Mouse (Mus musculus) MEL-GATA-1-ER (cell line): ENCODE data around the gene Gucy1a1.
"Not testable (repeated sequence)": the region's sequence is repeated elsewhere in the genome, so short reads cannot be mapped to it uniquely, and the experiment has no call there.

Experiments used
- DNase-seq: peaks from one replicate; pipeline ENCODE4 v3.0.0-alpha.2; 2012; ENCODE audit warnings: low read depth; ENCODE audit errors: extremely low read depth

Gucy1a1 gene

DNA sequence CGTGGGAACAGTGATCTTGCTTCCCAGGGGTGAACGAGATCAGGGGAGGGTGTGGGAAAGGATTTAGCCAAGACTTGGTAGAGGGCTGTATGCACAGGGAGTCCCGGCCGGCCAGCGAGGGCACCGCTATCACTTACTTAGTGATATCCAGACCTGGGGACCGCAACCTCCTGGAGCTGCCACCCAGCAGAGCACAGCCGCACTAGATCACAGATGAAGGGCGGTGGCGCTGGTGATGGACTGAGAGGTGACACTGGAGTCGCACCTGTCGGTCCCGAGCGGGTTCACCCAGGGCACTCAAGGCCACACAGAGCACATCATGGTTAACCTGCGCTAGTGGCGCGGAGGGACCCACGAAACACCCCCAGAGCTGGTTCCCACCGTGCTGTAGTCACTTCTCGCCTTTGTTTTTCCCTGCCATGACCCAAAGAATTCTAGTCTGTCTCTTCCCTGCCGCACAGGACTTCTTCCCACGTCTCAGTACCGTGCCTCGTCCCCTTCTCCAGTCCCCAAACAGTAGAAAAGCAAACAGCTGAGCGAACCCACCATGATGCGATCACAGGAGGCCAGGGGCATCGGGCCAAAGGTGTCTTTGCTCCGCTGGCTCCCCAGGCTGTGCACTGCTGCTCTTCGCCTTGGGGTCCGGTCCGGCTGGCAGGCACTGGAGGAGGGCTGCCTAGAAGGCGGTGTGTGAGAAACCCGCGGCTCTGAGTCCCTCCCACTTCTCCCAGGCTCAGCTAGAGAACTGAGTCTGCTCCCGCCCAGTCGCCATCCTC, at the start of gene Gucy1a1:
Gene Gucy1a1, minus strand, starts transcription at position 664 of the 776 bp plus-strand sequence.
- no peak for DNase-seq

DNA sequence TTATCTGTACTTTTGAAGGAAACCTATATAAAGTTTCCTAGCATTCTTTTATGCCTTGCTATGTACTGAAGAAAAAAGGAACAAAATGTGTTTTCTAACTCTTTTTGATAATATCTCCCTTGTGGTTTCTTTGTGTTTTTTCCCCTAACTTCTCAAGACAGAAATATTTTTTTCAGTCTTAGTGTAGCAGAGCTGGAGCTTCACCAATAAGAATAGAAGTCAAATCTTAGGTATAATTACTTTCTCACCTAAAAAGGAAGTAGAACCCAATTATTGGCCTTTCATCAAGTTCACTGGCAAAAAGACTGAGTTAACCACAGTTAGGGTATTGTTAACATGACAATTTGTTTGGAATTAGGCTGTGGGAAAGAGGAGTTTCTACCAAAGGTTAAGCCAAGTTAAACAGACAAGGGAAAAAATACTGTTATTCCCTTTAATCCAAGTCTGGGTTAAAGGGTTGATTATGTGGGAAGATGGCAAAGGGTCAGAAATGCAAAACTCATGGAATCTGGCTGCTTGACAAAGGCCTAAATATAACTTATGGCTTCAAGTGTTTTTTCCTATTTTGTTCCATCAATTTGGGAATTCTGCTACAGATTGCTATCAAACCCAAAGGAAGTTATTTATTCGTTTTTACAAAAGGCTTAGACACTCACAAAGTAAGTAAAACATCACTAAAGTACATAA, 46.1 kb upstream of the Gucy1a1 start:
- DNase-seq: no peak

DNA sequence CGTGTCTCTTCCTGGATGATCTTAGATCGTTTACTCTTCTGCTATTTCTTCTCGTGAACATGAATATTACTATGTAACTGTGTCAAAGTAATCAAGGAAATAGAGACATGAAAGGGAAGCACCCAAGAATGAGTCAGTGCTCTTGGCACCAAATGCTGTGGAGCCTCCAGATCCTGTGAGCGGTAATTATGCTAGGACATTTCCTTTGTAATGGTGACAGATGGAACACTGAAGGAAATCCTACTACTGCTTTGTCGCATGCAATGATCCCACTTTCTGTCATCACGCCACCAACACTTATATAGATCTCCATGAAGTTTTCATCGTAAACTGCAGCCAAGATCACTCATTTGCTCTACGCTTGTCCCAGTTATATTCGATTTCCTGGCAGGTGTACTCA, 40.0 kb upstream of the Gucy1a1 start:
- DNase-seq: no peak

DNA sequence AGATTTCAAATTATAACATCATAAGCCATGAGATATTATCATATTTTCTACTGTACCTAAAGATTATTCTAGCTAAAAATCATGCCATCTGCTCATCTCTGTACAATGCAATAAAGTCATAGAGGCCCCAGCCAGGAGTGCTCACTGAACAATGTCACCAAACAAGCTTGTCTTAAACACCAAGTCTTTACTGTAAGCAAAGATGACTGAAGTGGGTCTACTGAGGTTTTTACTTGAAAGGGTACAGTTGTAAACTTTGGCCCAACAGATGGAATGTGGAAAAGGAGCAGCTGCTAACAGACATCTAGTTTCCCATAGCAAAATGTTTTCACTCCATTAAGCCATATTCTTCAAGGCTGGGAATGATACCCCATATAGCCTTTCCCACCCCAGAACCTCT, 35.9 kb upstream of the Gucy1a1 start:
- DNase-seq: no peak

DNA sequence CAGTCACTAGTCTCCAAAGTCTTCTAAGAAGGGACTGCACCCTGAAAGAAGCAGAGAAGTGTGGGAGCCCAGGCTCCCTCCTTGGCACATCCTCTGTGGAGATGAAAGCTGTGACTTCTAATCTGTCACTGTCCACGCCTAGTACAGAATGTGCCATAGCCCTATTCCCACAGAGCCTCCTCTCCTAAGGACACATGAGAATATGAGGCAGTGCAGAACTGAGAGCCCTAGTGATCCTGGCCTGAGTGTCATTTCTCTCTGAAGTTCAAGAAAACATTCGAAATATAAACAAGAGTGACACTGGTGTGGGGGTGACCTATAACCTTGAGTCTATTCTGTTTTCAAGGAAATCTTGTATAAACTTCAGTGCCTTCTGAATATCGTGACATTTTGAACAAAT, 34.7 kb upstream of the Gucy1a1 start:
- no peak for DNase-seq

DNA sequence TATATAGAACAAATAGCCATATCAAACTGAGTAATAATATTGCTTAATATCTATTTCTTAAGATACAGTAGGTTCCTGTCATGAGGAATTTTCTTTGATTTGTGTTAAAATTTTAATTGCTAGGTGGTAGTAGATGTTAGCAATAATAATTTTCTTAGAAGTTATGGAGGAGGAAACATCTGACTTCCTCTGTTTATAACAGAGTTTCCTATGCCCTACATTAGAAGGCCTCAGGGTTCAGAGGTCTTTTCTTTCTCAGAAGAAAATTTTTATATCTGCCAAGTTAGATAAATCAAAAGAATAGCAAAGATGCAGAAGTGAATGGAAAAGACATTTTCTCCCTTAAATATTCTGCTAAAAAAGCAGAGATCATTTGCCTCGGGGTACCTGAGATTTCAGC, 29.9 kb upstream of the Gucy1a1 start:
- no peak for DNase-seq

DNA sequence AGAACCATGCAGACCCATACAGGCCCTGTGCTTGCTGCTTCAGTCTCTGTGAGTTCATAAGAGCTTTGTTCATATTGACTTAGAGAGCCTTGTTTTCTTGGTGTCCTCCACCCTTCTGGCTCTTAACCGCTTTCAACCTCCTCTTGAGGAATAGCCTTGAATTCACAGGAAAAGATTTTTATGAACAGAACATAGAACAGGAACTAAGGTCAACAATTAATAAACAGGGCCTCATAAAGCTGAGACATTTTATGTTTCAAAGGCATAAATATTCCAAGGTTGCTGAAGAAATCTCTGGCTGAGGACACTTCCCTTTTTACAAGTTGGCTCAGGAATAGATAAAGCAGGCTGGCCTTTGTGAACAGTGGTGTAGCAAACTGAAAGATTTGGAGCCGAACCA, 21.5 kb upstream of the Gucy1a1 start:
- DNase-seq: peak; percentile 7

DNA sequence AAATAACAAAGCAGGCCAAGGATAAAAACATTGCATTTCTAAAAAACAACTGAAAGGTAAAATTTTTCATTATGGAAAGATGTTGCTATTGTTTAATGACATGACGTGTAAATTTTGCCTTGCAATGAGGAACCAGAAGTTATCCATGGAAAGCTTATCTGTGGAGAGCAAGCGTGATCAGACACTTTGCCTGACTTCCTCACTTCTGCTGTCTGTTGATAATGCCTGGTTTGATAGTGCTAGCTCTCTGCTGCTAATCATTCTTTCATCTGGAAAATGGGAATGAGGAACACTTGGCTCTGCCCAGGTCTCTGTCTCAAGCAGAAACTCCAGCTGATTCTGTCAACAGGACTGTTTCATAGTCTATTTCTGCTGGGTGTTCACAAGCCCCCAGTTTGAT, 20.3 kb upstream of the Gucy1a1 start:
- DNase-seq: peak; percentile 35

DNA sequence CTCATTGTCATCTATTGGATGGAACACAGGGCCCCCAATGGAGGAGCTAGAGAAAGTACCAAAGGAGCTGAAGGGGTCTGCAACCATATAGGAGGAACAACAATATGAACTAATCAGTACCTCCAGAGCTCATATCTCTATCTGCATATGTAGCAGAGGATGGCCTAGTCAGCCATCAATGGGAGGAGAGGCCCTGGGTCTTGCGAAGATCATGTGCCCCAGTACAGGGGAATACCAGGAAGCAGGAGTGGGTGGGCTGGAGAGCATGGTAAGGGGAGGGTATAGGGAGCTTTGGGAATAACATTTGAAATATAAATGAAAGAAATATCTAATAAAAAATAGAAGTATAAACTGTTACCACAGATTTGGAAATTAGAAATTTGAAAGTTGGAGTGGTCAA, 17.4 kb upstream of the Gucy1a1 start:
- not testable (repeated sequence) for DNase-seq

DNA sequence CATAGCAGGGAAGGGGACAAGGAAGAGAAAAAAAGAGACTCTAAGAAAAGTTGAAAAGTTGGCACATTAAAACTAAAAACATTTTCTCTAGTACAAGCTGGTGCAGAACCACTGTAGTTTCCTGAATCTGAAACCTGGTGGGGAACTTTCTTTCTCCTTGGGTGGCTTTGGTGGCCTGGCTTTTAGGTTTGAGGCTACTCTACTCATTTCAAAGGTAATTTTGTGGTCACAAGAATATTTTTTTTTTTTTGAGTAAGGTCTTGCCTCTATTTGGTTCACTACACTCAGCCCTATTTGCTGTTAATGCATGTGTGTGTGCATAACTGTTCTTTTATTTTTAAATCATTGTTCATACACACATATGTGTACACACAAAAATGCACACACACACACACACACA, 389 bp upstream of the Gucy1a1 start:
- DNase-seq: no peak

DNA sequence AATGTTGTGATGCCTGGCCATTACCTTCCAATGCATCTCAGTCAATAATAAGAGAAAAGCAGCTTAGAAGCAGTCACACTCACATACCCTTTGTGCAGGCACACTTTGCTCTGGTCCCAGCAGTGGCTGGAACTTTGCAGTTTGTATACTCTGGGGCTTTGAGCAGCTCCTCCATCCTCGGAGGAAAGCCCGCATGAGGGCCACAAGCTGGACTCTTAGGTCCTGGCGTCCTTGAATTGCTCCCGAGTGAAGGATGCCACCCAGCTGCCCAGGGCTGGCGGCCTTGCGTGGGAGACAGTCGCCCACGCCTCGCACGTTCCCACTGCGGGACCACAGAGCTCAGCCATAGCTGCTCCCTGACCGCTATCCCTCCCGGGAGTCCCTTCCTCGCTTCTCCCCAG, 864 bp downstream of the Gucy1a1 start:
- no peak for DNase-seq

DNA sequence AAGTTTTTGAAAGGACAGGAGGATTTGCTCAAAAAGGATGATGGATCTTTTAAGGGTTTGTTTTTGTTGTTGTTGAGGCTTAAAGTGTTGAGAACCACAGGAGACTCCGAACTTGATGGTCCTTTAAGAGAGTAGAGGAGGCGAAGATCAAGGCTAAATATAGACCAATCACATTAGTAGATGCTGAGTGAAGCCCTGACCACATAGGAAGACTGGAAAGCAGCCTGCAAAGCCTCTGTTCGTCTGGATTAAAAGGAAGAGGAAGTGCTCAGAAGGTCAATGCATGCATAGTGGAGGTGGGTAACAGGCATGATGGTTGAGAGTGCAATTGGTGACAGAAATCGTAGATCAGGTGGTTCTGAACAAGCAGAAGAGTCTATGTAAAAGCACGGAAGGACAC, 4.8 kb downstream of the Gucy1a1 start:
- DNase-seq: no peak

DNA sequence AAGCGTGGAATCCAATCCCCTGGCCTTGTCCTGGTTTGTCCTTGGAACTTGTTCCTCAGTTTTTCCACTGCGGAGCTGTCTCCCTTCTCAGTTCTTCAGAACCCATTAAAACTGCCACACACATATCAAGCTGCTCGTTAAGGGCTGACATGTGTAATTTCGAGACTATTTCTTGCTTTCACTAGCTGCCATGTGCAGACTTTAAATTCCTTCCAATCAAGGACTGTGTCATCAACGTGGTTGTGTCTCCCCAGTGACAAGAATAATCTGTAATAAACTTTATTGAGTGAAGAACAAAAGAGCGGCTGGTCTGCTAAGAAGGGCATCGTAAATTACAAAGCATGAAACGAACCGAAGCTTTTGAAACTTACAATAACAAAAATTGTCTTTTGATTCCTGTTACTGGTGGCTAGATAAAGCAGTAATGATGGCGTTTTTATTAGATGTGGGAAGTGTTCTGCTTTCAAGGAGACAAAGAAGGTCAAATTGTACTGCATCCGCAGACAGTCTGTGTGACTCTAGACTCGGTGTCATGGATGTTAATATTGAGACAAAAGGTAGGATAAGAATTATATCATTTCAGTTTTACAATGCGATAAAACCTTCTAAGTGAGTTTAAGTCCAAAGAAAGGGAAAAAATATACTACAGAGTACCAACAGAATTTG, 7.5 kb downstream of the Gucy1a1 start:
- DNase-seq: no peak

DNA sequence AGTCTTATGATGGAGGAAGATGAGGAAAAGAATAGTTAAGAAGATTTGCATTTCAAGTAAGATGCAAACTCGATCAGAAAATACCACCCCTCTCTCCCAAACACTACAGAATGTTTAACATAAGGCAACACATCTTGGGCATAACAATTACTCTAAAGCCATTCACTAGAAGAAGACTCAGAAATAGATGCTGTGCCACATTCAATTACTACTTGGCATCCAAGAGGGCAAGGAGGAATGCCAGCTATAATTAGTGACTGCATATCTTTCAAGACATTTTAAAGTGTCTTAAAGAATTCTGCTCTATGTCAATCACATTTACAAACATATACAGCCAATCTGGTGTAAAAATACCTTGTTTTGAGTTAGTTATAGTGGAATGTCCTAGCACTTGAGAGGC, 10.1 kb downstream of the Gucy1a1 start:
- DNase-seq: no peak

DNA sequence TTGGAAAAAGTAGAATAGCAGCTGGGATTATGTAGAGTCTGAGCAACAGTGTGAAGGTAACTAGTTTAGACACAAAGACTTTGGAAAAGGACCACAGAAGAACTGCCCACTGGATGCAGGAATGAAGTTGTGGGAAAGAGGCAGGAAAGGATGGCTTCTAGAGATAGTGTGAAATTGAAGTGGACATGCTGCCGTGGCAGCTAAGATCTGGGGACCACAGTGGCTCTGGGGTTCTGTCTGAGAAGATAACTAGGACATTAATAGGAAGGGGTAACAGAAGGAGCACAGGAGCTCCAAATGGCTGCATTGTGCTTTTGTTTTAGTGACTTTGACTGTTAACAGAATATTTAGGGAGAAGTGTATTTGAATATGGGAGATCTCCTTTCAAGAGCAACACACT, 16.3 kb downstream of the Gucy1a1 start:
- no peak for DNase-seq

DNA sequence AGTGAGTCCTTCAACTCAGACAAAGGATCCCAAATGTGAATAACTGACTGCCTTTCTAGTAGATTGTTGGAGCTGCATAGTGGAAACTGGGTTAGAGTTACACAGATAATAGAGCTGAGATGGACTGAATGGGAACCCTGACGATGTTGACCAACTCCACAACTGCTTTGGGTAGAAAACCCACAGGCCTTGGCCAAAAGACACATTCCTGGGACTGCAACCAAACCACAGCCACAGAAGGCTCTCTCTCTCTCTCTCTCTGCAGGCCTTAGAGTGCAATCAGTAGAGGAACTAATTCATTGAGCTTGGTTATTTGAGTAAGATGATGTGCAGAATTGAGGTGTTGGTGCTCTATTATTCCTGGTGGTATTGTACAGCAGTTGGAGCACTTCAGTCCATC, 21.0 kb downstream of the Gucy1a1 start:
- no peak for DNase-seq

DNA sequence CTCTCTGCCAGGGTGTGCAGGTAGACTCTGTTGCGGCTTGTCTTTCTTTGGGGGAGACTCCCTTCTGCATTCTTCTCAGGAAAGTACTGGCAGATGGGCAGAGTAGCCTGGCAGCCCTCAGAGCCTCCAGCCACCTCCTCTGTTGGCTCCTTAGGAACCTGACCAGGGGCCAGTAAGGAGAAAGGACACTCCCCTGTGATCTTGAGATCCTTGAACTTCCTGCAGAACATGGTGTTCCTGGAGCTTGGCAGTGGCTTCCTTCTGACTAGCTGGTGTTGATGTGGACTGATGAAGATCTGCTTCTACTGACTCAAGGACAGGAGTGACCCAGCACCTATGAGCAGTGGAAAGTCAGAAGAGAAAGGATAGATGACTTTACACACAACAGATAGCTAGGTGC, 26.7 kb downstream of the Gucy1a1 start:
- no peak for DNase-seq

DNA sequence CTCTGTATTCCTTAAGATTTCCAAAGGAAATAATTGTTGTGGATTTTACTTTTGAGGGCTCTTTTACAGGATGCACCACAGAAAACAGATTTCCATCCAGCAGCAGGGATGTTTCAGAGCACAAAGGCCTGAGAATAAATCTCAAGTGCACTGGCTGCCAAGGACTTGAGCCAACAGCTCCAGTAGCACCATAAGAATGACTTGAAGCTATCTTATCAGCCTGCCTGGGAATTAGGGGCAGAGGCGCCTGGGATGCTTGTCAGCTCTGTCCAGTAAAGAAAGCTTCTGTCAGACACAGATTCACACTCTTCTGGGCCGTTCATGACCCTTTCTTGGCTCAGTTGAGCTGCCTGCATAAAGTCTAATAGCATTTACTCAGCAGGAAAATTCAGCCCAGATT, 33.1 kb downstream of the Gucy1a1 start:
- no peak for DNase-seq

DNA sequence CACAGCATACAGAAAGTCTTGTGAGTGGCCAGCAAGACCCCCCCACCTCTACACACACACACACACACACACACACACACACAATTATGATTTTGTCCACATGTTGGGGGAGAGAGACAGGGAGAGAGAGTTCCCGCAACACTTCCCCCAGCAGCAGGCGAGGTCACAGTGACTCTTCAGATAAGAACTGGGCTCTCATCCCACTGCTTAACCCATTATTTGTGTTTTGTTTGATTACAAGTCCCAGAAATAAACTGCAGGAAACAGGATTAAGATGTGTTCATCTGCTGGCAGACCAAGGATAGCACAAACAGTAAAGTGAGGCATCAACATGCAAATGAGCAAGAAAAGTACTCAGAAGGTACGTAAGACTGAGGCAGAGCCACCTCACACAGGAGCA, 33.6 kb downstream of the Gucy1a1 start:
- no peak for DNase-seq

DNA sequence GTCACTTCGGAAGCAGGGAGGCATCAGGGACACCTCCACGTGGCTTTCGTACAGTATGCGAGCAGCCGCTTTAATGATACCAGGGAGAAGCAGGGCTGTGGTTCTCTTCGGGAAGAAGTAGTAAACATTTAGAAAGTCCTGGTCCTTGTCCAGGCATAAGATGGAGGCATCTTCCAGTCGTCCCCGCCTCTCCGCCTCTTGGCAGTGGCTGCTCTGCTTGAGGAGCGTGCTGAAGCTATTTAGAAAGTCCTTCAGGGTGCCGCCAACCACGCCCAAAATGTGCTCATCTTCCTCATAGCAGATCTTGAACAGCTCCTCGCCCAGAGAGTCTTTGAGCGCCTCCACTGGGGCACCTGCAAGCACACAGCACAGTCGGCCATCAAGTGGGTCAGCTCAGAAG, 36.6 kb downstream of the Gucy1a1 start:
- no peak for DNase-seq

DNA sequence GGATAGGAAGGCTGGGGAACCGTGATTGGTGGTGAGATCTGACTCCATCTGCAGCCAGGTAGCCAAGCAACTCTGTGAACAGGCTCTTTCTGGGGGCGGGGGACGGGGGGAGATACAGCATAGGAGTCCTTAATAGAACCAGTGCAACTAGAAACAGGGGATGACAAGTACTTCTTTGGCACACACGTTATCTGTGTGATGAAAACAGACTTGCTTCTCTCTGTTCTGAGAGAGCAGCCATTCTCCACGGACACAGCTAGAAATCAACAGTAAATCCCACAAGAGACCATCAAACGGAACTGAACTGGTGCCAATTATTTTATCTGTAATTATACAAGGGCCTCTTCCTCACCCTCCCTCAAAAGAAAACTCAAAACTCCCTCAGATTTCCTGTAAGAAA, 41.4 kb downstream of the Gucy1a1 start:
- no peak for DNase-seq

DNA sequence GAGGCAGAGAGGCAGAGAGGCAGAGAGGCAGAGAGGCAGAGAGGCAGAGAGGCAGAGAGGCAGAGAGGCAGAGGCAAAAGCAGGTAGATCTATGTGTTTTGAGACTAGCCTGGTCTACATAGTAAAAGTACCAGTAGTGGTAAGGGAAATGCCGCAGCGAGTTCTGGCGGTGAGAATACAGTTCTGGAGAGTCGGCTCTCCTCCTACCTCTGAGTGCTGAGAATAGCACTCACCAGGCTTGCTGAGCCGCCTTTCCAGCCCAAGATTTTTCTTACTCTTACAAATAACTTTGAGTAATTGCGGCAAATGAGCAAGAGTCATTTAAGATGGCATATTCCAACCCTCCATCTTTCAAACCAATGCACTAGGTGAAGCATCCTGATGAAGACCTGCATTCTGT, 46.5 kb downstream of the Gucy1a1 start:
- DNase-seq: no peak

DNA sequence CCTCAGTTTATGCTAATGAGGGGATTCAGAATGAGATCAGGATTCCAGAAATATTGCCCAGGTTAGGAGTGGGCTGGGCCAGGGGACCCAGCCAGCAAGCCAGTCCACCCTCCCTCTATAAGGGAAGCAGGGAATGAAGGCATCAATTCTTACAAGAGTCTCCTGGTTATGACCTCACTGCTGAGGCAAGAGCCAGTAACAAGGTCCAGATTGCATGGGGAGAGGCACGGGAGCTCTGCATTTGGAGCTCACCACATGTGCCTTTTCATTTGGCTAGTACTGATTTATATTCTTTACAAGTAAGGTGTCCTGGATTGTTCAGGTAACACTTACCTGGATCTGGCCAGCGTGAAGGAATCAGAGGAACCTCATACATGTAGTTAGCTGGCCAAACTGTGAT, 48.8 kb downstream of the Gucy1a1 start:
- DNase-seq: no peak
